Mouse (Mus musculus): ENCODE data around the gene Rad9a.

Rad9a gene

GRCm38 (mm10) chr19:4192251-4192985 is 9.0 kb downstream of the Rad9a start:
- DNase-seq (ENCODE audit: low spot score): no peak

GRCm38 (mm10) chr19:4191528-4192250 is 9.8 kb downstream of the Rad9a start, which contains the start of gene Ppp1ca:
Ppp1ca (plus strand) TSS chr19:4192065.
- DNase-seq (ENCODE audit: low spot score): peak; percentile 93

- no peak for DNase-seq (ENCODE audit: low spot score)
These were observed 10.6 kb downstream of the Rad9a start, which contains the start of gene Tbc1d10c for GRCm38 (mm10) chr19:4190831-4191334. Tbc1d10c (minus strand) TSS chr19:4191284.

GRCm38 (mm10) chr19:4189051-4189620 is 12.3 kb downstream of the Rad9a start:
- DNase-seq (ENCODE audit: low spot score): no peak

GRCm38 (mm10) chr19:4187303-4187702 is 14.2 kb downstream of the Rad9a start:
- no peak for DNase-seq (ENCODE audit: low spot score)

GRCm38 (mm10) chr19:4184976-4185975 is 16.2 kb downstream of the Rad9a start:
- no peak for DNase-seq (ENCODE audit: low spot score)

GRCm38 (mm10) chr19:4183689-4184088 is 17.8 kb downstream of the Rad9a start:
- DNase-seq (ENCODE audit: low spot score): no peak

- DNase-seq (ENCODE audit: low spot score): no peak
These were observed 19.6 kb downstream of the Rad9a start for GRCm38 (mm10) chr19:4181892-4182291.

- DNase-seq (ENCODE audit: low spot score): no peak
These were observed 21.1 kb downstream of the Rad9a start for GRCm38 (mm10) chr19:4180411-4180810.

GRCm38 (mm10) chr19:4175368-4175947 is 26.0 kb downstream of the Rad9a start, which contains the start of gene Carns1:
Carns1 (minus strand) TSS chr19:4175479.
- no peak for DNase-seq (ENCODE audit: low spot score)

- DNase-seq (ENCODE audit: low spot score): no peak
These were observed 28.5 kb downstream of the Rad9a start for GRCm38 (mm10) chr19:4172925-4173324.

GRCm38 (mm10) chr19:4171393-4172290 is 29.8 kb downstream of the Rad9a start:
- DNase-seq (ENCODE audit: low spot score): no peak

- DNase-seq (ENCODE audit: low spot score): no peak
These were observed 30.6 kb downstream of the Rad9a start for GRCm38 (mm10) chr19:4170723-4171392.

GRCm38 (mm10) chr19:4169810-4170209 is 31.7 kb downstream of the Rad9a start:
- DNase-seq (ENCODE audit: low spot score): no peak

- peak; percentile 99 for DNase-seq (ENCODE audit: low spot score)
These were observed 32.1 kb downstream of the Rad9a start for GRCm38 (mm10) chr19:4169378-4169784.

GRCm38 (mm10) chr19:4166678-4167476 is 34.6 kb downstream of the Rad9a start:
- DNase-seq (ENCODE audit: low spot score): no peak

- DNase-seq (ENCODE audit: low spot score): no peak
These were observed 36.7 kb downstream of the Rad9a start for GRCm38 (mm10) chr19:4164721-4165120.

GRCm38 (mm10) chr19:4164100-4164499 is 37.4 kb downstream of the Rad9a start:
- no peak for DNase-seq (ENCODE audit: low spot score)

- no peak for DNase-seq (ENCODE audit: low spot score)
These were observed 37.9 kb downstream of the Rad9a start for GRCm38 (mm10) chr19:4163543-4163887.

Data from testis, postnatal 14 days (tissue).